Mouse (Mus musculus): ENCODE measurements around the gene Msx1. TPM values are rescaled to one million over a fixed set of nuclear protein-coding genes. Genes with fewer than 3 reads are reported as not detected.
A peak's percentile ranks its signal among the peaks of the same experiment; 100 is the strongest.

Msx1 gene
- polyA plus RNA-seq, 2 experiments, result 81.2 to 122 TPM

DNA sequence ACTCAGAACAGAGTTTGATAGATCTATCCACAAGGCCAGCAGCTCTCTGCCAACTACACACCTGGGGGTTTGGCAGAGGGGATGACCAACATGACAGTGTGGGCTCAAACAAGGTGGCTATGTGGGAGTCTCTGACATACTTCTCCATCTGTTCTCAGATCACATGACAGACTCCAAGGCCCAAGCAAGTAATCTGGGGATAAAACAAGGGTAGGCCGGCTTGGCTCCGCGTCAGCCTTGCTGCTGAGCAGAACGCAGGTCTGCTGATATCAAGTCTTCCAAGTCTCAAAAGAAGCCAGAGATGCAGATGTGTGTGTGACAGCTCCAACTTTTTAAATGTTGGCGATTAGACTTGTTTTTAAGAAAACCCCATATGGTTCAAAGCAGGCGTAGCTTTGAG is 28.7 kb downstream of the Msx1 start:
- 90% methylated on average over 6 of the region's 6 CpGs for WGBS
- Histone ChIP-seq H3K4me3 (replicated peaks; ENCODE audit: low read length) (no peak overlapping the region), H3K9me3 (ENCODE audit: control insufficient read depth, low read length) (no peaks in the 10 kb centered on the region), H3K27me3 (ENCODE audit: control insufficient read depth, insufficient read depth, low read length) (no peaks in the 10 kb centered on the region), H3K36me3 (ENCODE audit: control insufficient read depth, insufficient read depth, low read length) (no peaks in the 10 kb centered on the region), H3K4me2 (replicated peaks; ENCODE audit: low read depth, low read length, severe bottlenecking) (no peak overlapping the region), H3K4me1 (ENCODE audit: control insufficient read depth, insufficient read depth, low read length) (0 out of 2 replicates have a peak, but pooled peaks cover 2% of the 10 kb centered on the region), H3K27ac (replicated peaks; ENCODE audit: low read depth, low read length) (no peak overlapping the region), H3K9ac (ENCODE audit: low read depth, low read length, severe bottlenecking) (no peak overlapping the region)
- TF ChIP-seq POLR2A (IDR thresholded peaks at IDR 0.05; ENCODE audit: borderline replicate concordance, extremely low read depth, insufficient read depth, insufficient read length), result no peak
- no peak for DNase-seq (ENCODE audit: low spot score)
- ATAC-seq (ENCODE audit: low FRiP score, low read depth), result no peak

DNA sequence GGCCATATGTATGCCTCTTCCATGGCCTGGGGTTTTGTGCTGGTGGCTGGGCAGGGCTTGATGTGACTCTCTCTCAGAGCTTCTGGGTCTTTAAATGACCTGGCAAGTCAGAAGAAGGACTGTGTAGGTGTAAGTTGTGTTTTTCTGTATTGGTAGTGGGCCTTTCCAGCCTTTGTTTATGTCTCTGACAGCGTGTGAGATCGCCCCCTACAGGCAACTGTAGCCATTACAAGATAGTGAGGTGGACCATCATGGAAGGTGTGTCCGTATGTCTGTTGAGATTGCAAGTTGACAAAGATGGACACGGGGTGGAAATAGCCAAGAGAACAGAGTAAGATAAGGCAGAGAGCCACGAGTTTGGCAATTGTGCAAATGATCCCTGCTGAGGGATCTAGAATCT is 32.2 kb downstream of the Msx1 start:
- Histone ChIP-seq H3K9ac (ENCODE audit: low read depth, low read length, severe bottlenecking) (no peak overlapping the region), H3K36me3 (ENCODE audit: control insufficient read depth, insufficient read depth, low read length) (no peaks in the 10 kb centered on the region), H3K4me3 (replicated peaks; ENCODE audit: low read length) (no peak overlapping the region), H3K27ac (replicated peaks; ENCODE audit: low read depth, low read length) (no peak overlapping the region), H3K9me3 (ENCODE audit: control insufficient read depth, low read length) (no peaks in the 10 kb centered on the region), H3K27me3 (ENCODE audit: control insufficient read depth, insufficient read depth, low read length) (no peaks in the 10 kb centered on the region), H3K4me2 (replicated peaks; ENCODE audit: low read depth, low read length, severe bottlenecking) (no peak overlapping the region), H3K4me1 (ENCODE audit: control insufficient read depth, insufficient read depth, low read length) (0 out of 2 replicates have a peak, but pooled peaks cover 3% of the 10 kb centered on the region)
- DNase-seq (ENCODE audit: low spot score), result no peak
- 55% methylated on average over 5 of the region's 5 CpGs for WGBS
- TF ChIP-seq POLR2A (IDR thresholded peaks at IDR 0.05; ENCODE audit: borderline replicate concordance, extremely low read depth, insufficient read depth, insufficient read length), result no peak
- ATAC-seq (ENCODE audit: low FRiP score, low read depth), result no peak

DNA sequence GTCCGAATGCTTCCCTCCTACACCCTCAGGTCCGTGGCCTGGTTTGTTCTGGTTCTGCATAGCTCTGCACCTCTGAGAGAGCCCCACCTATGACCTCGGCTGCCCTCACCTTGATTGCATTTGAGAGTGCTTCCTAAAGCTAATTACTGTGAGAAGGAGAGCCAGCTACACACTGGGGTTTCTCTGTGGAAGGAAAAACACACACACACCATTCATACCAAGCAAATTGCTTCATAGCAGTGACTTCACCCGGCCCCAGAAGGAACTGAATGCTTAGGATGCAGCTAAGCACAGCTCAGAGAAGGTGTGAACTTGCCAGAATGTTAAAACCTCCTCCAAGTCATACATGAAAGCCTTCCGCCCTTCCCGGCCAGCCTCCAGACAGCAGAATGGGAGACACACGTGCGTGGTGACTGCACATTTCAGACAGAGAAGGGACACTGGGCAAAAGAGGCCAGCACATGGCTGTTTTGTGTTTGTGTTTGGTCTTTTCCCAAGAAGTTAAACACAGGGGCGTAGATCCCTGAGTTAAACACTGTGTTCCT is 39.5 kb downstream of the Msx1 start:
- Histone ChIP-seq H3K27me3 (ENCODE audit: control insufficient read depth, insufficient read depth, low read length) (no peaks in the 10 kb centered on the region), H3K4me1 (ENCODE audit: control insufficient read depth, insufficient read depth, low read length) (peaks cover 8% of the 10 kb centered on the region), H3K36me3 (ENCODE audit: control insufficient read depth, insufficient read depth, low read length) (no peaks in the 10 kb centered on the region), H3K4me2 (replicated peaks; ENCODE audit: low read depth, low read length, severe bottlenecking) (no peak overlapping the region), H3K9me3 (ENCODE audit: control insufficient read depth, low read length) (no peaks in the 10 kb centered on the region), H3K27ac (replicated peaks; ENCODE audit: low read depth, low read length) (no peak overlapping the region), H3K9ac (ENCODE audit: low read depth, low read length, severe bottlenecking) (no peak overlapping the region), H3K4me3 (replicated peaks; ENCODE audit: low read length) (no peak overlapping the region)
- ATAC-seq (ENCODE audit: low FRiP score, low read depth) (peak; percentile 12; the same call in 1 of the 2 replicates), DNase-seq (ENCODE audit: low spot score) (peak; percentile 15)
- 63% methylated on average over 9 of the region's 9 CpGs for WGBS
- no peak for TF ChIP-seq POLR2A (IDR thresholded peaks at IDR 0.05; ENCODE audit: borderline replicate concordance, extremely low read depth, insufficient read depth, insufficient read length)

DNA sequence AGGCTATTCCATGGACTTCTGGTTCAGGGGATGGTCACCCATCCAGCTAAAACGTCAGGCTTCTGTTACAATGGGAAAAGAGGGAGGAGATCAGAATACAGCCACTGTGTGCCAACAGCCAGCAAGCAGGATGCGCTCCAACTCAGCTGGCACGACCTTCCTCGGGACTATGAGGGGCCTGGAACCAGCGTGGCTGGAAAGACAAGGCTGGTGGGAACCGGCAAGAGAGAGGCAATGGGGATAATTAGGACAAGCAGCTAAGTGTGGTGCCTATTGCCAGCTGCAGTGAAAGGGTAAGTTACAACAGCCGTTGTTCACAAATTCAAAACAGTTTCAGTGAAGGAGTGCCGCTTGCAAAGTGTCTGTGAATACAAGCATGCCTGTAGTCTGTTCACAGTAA is 41.1 kb downstream of the Msx1 start:
- DNase-seq (ENCODE audit: low spot score) (no peak), ATAC-seq (ENCODE audit: low FRiP score, low read depth) (no peak)
- Histone ChIP-seq H3K27me3 (ENCODE audit: control insufficient read depth, insufficient read depth, low read length) (no peaks in the 10 kb centered on the region), H3K36me3 (ENCODE audit: control insufficient read depth, insufficient read depth, low read length) (no peaks in the 10 kb centered on the region), H3K4me2 (replicated peaks; ENCODE audit: low read depth, low read length, severe bottlenecking) (no peak overlapping the region), H3K4me1 (ENCODE audit: control insufficient read depth, insufficient read depth, low read length) (peaks cover 8% of the 10 kb centered on the region), H3K9ac (ENCODE audit: low read depth, low read length, severe bottlenecking) (no peak overlapping the region), H3K4me3 (replicated peaks; ENCODE audit: low read length) (no peak overlapping the region), H3K9me3 (ENCODE audit: control insufficient read depth, low read length) (no peaks in the 10 kb centered on the region), H3K27ac (replicated peaks; ENCODE audit: low read depth, low read length) (no peak overlapping the region)
- 25% methylated on average over 8 of the region's 8 CpGs for WGBS
- no peak for TF ChIP-seq POLR2A (IDR thresholded peaks at IDR 0.05; ENCODE audit: borderline replicate concordance, extremely low read depth, insufficient read depth, insufficient read length)

DNA sequence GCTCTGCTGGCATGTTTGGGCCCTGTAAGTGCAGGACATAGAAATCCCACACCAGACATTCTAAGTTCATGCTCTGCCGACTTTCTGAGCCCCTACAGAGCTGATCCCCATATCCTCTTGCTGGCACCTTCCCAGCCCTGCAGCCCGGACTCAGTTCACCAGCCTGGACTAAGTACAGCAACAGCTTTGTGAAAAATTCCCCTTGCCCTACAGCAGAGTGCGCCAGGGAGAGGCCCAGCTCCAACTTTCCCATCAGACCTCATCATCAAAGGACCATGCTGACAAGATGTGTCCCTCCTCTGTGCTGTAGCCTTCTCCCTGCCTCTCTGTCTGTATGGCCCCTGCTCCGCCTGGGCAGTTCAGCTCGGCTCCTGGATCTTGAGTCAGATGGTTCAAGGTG is 48.7 kb downstream of the Msx1 start:
- no peaks in the 10 kb centered on the region for H3K27me3 ChIP-seq (ENCODE audit: control insufficient read depth, insufficient read depth, low read length)
- no peak overlapping the region for H3K4me2 ChIP-seq (replicated peaks; ENCODE audit: low read depth, low read length, severe bottlenecking)
- ATAC-seq (ENCODE audit: low FRiP score, low read depth) (no peak), DNase-seq (ENCODE audit: low spot score) (no peak)
- no peaks in the 10 kb centered on the region for H3K4me1 ChIP-seq (ENCODE audit: control insufficient read depth, insufficient read depth, low read length)
- H3K4me3 ChIP-seq (replicated peaks; ENCODE audit: low read length), result no peak overlapping the region
- H3K9me3 ChIP-seq (ENCODE audit: control insufficient read depth, low read length), result 0 out of 2 replicates have a peak, but pooled peaks cover 3% of the 10 kb centered on the region
- no peak overlapping the region for H3K9ac ChIP-seq (ENCODE audit: low read depth, low read length, severe bottlenecking)
- H3K36me3 ChIP-seq (ENCODE audit: control insufficient read depth, insufficient read depth, low read length), result no peaks in the 10 kb centered on the region
- WGBS, result 40% methylated on average over 5 of the region's 5 CpGs
- no peak for TF ChIP-seq POLR2A (IDR thresholded peaks at IDR 0.05; ENCODE audit: borderline replicate concordance, extremely low read depth, insufficient read depth, insufficient read length)
- H3K27ac ChIP-seq (replicated peaks; ENCODE audit: low read depth, low read length), result no peak overlapping the region
